Mouse (Mus musculus): ENCODE data around the gene Ccdc30.

DNA sequence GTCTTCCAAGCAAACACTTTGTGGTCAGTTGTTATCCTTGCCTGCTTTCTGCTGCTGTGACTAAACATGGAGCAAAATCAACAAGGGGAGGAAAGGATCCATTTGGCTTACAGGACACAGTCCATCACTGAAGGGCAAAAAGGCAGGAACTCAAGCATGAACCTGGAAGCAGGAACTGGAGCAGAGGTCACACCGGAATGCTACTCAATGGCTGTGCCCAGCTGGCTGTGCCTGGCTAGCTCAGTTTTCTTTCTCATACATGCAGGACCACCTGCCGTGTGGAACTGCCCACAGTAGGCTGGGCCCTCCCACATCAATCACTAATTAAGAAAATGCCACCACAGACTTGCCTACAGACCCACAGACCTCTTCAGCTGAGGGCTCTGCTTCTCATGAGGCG, 26.1 kb downstream of the Ccdc30 start:
- TF ChIP-seq CTCF (IDR thresholded peaks at IDR 0.05; ENCODE audit: low read depth, low read length) (no peak), POLR2A (IDR thresholded peaks at IDR 0.05; ENCODE audit: insufficient read depth, low read length) (no peak), EP300 (IDR thresholded peaks at IDR 0.05; ENCODE audit: insufficient read depth, low read depth, low read length) (no peak)
